Mouse (Mus musculus): ENCODE data around the gene Gm49322. TPM values are rescaled to one million over a fixed set of nuclear protein-coding genes. Genes with fewer than 3 reads are reported as not detected.

Gene Gm49322
- polyA plus RNA-seq, 1 experiment from 2014 or later, result 4.1 TPM

GRCm38 (mm10) chr10:80606737-80607350, 1.0 kb downstream of the Gm49322 start:
- 94% methylated on average over 34 of the region's 34 CpGs for WGBS
- Histone ChIP-seq H3K9me3 (no peaks in the 10 kb centered on the region), H3K9ac (no peak overlapping the region), H3K27me3 (replicated peaks) (no peaks in the 10 kb centered on the region), H3K36me3 (peaks cover 46% of the 10 kb centered on the region), H3K4me3 (replicated peaks) (no peak overlapping the region), H3K4me1 (replicated peaks) (peaks cover 26% of the 10 kb centered on the region), H3K27ac (no peak overlapping the region), H3K4me2 (replicated peaks) (no peak overlapping the region)
- no peak for ATAC-seq

GRCm38 (mm10) chr10:80608435-80608834, 2.6 kb downstream of the Gm49322 start:
- 86% methylated on average over 3 of the region's 3 CpGs for WGBS
- Histone ChIP-seq H3K9ac (no peak overlapping the region), H3K36me3 (peaks cover 56% of the 10 kb centered on the region), H3K4me2 (replicated peaks) (no peak overlapping the region), H3K4me1 (replicated peaks) (peaks cover 21% of the 10 kb centered on the region), H3K27ac (no peak overlapping the region), H3K27me3 (replicated peaks) (no peaks in the 10 kb centered on the region), H3K4me3 (replicated peaks) (no peak overlapping the region), H3K9me3 (no peaks in the 10 kb centered on the region)
- no peak for ATAC-seq

- peaks cover 64% of the 10 kb centered on the region for H3K36me3 ChIP-seq
- no peak for ATAC-seq
- WGBS, result 90% methylated on average over 10 of the region's 10 CpGs
Observed at GRCm38 (mm10) chr10:80609269-80609924, 3.6 kb downstream of the Gm49322 start.

GRCm38 (mm10) chr10:80610116-80610785, 4.4 kb downstream of the Gm49322 start:
- Histone ChIP-seq H3K9me3 (no peaks in the 10 kb centered on the region), H3K27ac (no peak overlapping the region), H3K36me3 (peaks cover 72% of the 10 kb centered on the region), H3K4me3 (replicated peaks) (no peak overlapping the region), H3K9ac (no peak overlapping the region), H3K27me3 (replicated peaks) (no peaks in the 10 kb centered on the region), H3K4me1 (replicated peaks) (0 out of 2 replicates have a peak, but pooled peaks cover 8% of the 10 kb centered on the region), H3K4me2 (replicated peaks) (no peak overlapping the region)
- no peak for ATAC-seq
- 93% methylated on average over 9 of the region's 9 CpGs for WGBS

More at GRCm38 (mm10) chr10:80609269-80609924, 3.6 kb downstream of the Gm49322 start:
- no peak overlapping the region for H3K4me3 ChIP-seq (replicated peaks)
- H3K4me2 ChIP-seq (replicated peaks), result no peak overlapping the region
- no peaks in the 10 kb centered on the region for H3K27me3 ChIP-seq (replicated peaks)
- no peaks in the 10 kb centered on the region for H3K9me3 ChIP-seq
- no peak overlapping the region for H3K27ac ChIP-seq
- peaks cover 11% of the 10 kb centered on the region for H3K4me1 ChIP-seq (replicated peaks)
- H3K9ac ChIP-seq, result no peak overlapping the region

GRCm38 (mm10) chr10:80611024-80611423, 5.2 kb downstream of the Gm49322 start:
- Histone ChIP-seq H3K4me1 (replicated peaks) (0 out of 2 replicates have a peak, but pooled peaks cover 6% of the 10 kb centered on the region), H3K4me3 (replicated peaks) (no peak overlapping the region), H3K9me3 (no peaks in the 10 kb centered on the region), H3K9ac (no peak overlapping the region), H3K4me2 (replicated peaks) (no peak overlapping the region), H3K36me3 (peaks cover 78% of the 10 kb centered on the region), H3K27ac (no peak overlapping the region), H3K27me3 (replicated peaks) (no peaks in the 10 kb centered on the region)
- ATAC-seq, result no peak
- 77% methylated on average over 4 of the region's 4 CpGs for WGBS

GRCm38 (mm10) chr10:80611905-80612304, 6.1 kb downstream of the Gm49322 start:
- no peak overlapping the region for H3K27ac ChIP-seq
- WGBS, result 96% methylated on average over 3 of the region's 3 CpGs
- 0 out of 2 replicates have a peak, but pooled peaks cover 3% of the 10 kb centered on the region for H3K4me1 ChIP-seq (replicated peaks)
- no peak for ATAC-seq
- peaks cover 69% of the 10 kb centered on the region for H3K36me3 ChIP-seq
- no peaks in the 10 kb centered on the region for H3K9me3 ChIP-seq
- H3K4me2 ChIP-seq (replicated peaks), result no peak overlapping the region
- H3K27me3 ChIP-seq (replicated peaks), result no peaks in the 10 kb centered on the region
- H3K4me3 ChIP-seq (replicated peaks), result no peak overlapping the region
- H3K9ac ChIP-seq, result no peak overlapping the region

- no peak for ATAC-seq
- no peaks in the 10 kb centered on the region for H3K9me3 ChIP-seq
Observed at GRCm38 (mm10) chr10:80613821-80614220, 8.0 kb downstream of the Gm49322 start.

GRCm38 (mm10) chr10:80614351-80614750, 8.5 kb downstream of the Gm49322 start:
- Histone ChIP-seq H3K9me3 (no peaks in the 10 kb centered on the region), H3K4me2 (replicated peaks) (no peak overlapping the region), H3K4me1 (replicated peaks) (no peaks in the 10 kb centered on the region), H3K9ac (no peak overlapping the region), H3K4me3 (replicated peaks) (no peak overlapping the region), H3K27ac (no peak overlapping the region), H3K27me3 (replicated peaks) (no peaks in the 10 kb centered on the region), H3K36me3 (peaks cover 46% of the 10 kb centered on the region)
- ATAC-seq, result no peak
- 89% methylated on average over 6 of the region's 6 CpGs for WGBS

More at GRCm38 (mm10) chr10:80613821-80614220, 8.0 kb downstream of the Gm49322 start:
- peaks cover 52% of the 10 kb centered on the region for H3K36me3 ChIP-seq
- WGBS, result 80% methylated on average over 3 of the region's 3 CpGs
- H3K4me3 ChIP-seq (replicated peaks), result no peak overlapping the region
- H3K4me1 ChIP-seq (replicated peaks), result no peaks in the 10 kb centered on the region
- no peak overlapping the region for H3K9ac ChIP-seq
- H3K27ac ChIP-seq, result no peak overlapping the region
- no peaks in the 10 kb centered on the region for H3K27me3 ChIP-seq (replicated peaks)
- no peak overlapping the region for H3K4me2 ChIP-seq (replicated peaks)

GRCm38 (mm10) chr10:80618181-80618580, 12.4 kb downstream of the Gm49322 start:
- peaks cover 26% of the 10 kb centered on the region for H3K36me3 ChIP-seq
- ATAC-seq, result no peak
- H3K27ac ChIP-seq, result no peak overlapping the region
- 68% methylated on average over 9 of the region's 9 CpGs for WGBS
- no peak overlapping the region for H3K4me3 ChIP-seq (replicated peaks)
- H3K9me3 ChIP-seq, result no peaks in the 10 kb centered on the region
- no peaks in the 10 kb centered on the region for H3K27me3 ChIP-seq (replicated peaks)
- H3K4me2 ChIP-seq (replicated peaks), result no peak overlapping the region
- H3K9ac ChIP-seq, result no peak overlapping the region
- peaks cover 5% of the 10 kb centered on the region; the same call in 1 of the 2 replicates for H3K4me1 ChIP-seq (replicated peaks)

GRCm38 (mm10) chr10:80619465-80620244, 13.8 kb downstream of the Gm49322 start:
- Histone ChIP-seq H3K27me3 (replicated peaks) (no peaks in the 10 kb centered on the region), H3K9me3 (no peaks in the 10 kb centered on the region), H3K36me3 (peaks cover 14% of the 10 kb centered on the region), H3K9ac (no peak overlapping the region), H3K27ac (no peak overlapping the region), H3K4me3 (replicated peaks) (no peak overlapping the region), H3K4me1 (replicated peaks) (peaks cover 18% of the 10 kb centered on the region), H3K4me2 (replicated peaks) (no peak overlapping the region)
- 37% methylated on average over 8 of the region's 8 CpGs for WGBS
- no peak for ATAC-seq

- Histone ChIP-seq H3K4me1 (replicated peaks) (peaks cover 24% of the 10 kb centered on the region), H3K9ac (no peak overlapping the region), H3K27ac (no peak overlapping the region), H3K36me3 (peaks cover 7% of the 10 kb centered on the region; the same call in 1 of the 2 replicates), H3K27me3 (replicated peaks) (no peaks in the 10 kb centered on the region), H3K9me3 (no peaks in the 10 kb centered on the region), H3K4me3 (replicated peaks) (no peak overlapping the region), H3K4me2 (replicated peaks) (no peak overlapping the region)
- ATAC-seq, result no peak
- 85% methylated on average over 9 of the region's 9 CpGs for WGBS
Observed at GRCm38 (mm10) chr10:80620365-80620764, 14.5 kb downstream of the Gm49322 start.

Measured in intestine, embryonic 15.5 days (tissue).